Mouse (Mus musculus) embryonic fibroblast, embryonic 13.5 days (primary cell): ENCODE data around the gene Lgr4. TPM values are rescaled to one million over a fixed set of nuclear protein-coding genes. Genes with fewer than 3 reads are reported as not detected.

Experiments used
- H3K27ac ChIP-seq: 2 replicates; pipeline ENCODE4 v1.5.1; 2012; ENCODE audit warnings: low read length, control low read depth, inconsistent platforms; ENCODE audit not compliant: insufficient read depth
- H3K4me1 ChIP-seq: 2 replicates; pipeline ENCODE4 v1.6.1; 2011; ENCODE audit warnings: low read length; ENCODE audit not compliant: control insufficient read depth, insufficient read depth
- H3K4me3 ChIP-seq: 2 replicates; pipeline ENCODE4 v1.5.1; 2011; ENCODE audit warnings: mild to moderate bottlenecking, control low read depth, low read length; ENCODE audit not compliant: insufficient read depth
- CTCF ChIP-seq: IDR thresholded peaks from 2 replicates; pipeline ENCODE4 v1.5.1; 2011; ENCODE audit warnings: mild to moderate bottlenecking, control low read depth, low read length, moderate library complexity, borderline replicate concordance; ENCODE audit not compliant: insufficient read depth
- POLR2A ChIP-seq: IDR thresholded peaks from 2 replicates; pipeline ENCODE4 v1.6.1; 2011; ENCODE audit warnings: low read depth, mild to moderate bottlenecking, control low read depth, low read length, moderate library complexity
- polyA plus RNA-seq: library from polyadenylated mRNA; stranded (reverse); fragments of >200 nt; gene quantifications from 2 replicates; pipeline ENCODE4 v1.2.4, GENCODE M21; 2011; ENCODE audit warnings: low read depth; ENCODE audit not compliant: missing spikeins, insufficient read length

Lgr4 gene
- polyA plus RNA-seq, 1 experiment, result 40.3 TPM

DNA sequence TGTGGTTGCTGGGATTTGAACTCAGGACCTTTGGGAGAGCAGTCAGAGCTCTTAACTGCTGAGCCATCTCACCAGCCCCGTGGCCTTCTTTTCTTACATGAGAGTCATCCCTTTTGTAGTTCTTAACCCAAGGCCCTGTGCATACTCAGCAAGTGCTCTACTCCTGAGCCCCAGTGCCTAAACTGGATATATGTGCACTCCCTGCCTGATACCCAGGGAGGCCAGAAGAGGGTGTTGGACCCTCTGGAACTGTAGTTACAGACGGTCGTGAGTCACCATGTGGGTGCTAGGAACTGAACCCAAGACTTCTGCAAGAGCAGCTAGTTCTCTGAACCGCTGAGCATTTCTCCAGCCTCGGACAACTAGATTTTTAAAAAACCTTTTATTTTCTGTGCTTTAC is 12.9 kb downstream of the Lgr4 start:
- TF ChIP-seq POLR2A (no peak), CTCF (no peak)
- Histone ChIP-seq H3K27ac (no peak overlapping the region), H3K4me3 (no peak overlapping the region), H3K4me1 (peaks cover 4% of the 10 kb centered on the region; the same call in 1 of the 2 replicates)

DNA sequence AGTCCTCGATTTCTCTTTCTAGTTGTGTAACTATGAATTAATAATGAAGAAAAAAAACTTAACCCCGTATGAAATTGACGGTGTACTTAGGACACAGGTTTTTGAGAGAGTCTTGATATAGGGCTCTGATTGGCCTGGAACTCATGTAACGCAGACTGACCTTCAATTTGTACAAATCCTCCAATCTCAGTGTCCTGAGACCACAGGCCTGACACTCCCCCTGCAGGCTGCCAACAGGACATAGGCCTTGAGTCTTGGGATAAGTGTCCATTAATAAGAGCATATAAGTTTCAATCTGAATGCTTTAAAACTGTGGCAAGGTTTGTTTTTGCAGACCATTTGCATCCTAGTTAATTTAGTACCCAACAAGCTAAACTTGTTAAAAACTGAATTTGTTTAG is 13.3 kb downstream of the Lgr4 start:
- Histone ChIP-seq H3K4me1 (peaks cover 4% of the 10 kb centered on the region; the same call in 1 of the 2 replicates), H3K27ac (no peak overlapping the region), H3K4me3 (no peak overlapping the region)
- TF ChIP-seq POLR2A (no peak), CTCF (no peak)

- H3K4me1 ChIP-seq, result peaks cover 4% of the 10 kb centered on the region; the same call in 1 of the 2 replicates
- no peak overlapping the region for H3K27ac ChIP-seq
- H3K4me3 ChIP-seq, result no peak overlapping the region
- TF ChIP-seq POLR2A (no peak), CTCF (no peak)
Observed at GRCm38 (mm10) chr2:109931978-109932780, 14.7 kb downstream of the Lgr4 start.

GRCm38 (mm10) chr2:109933151-109933550 is 15.7 kb downstream of the Lgr4 start:
- Histone ChIP-seq H3K4me3 (no peak overlapping the region), H3K4me1 (peaks cover 4% of the 10 kb centered on the region; the same call in 1 of the 2 replicates), H3K27ac (no peak overlapping the region)
- TF ChIP-seq POLR2A (no peak), CTCF (no peak)

GRCm38 (mm10) chr2:109934086-109934485 is 16.6 kb downstream of the Lgr4 start:
- TF ChIP-seq CTCF (no peak), POLR2A (no peak)

DNA sequence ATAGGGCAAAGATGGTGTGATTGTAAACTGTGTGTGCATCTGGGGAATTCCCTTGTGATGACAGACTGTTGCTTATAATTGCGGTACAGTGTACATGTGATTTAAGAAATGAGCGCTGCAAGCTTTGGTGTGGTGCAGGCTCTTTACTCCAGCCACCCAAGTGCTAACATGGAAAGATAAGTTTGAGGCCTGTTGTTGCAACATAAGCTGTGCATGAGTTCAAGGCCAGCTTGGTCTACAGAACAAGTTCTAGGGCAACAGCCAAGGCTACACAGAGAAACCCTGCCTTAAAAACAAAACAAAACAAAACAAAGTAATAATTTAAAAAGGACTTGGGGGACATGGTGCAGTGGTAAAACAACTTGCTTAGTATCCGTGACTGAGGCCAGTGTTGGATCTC is 17.7 kb downstream of the Lgr4 start:
- no peak overlapping the region for H3K27ac ChIP-seq
- H3K4me3 ChIP-seq, result no peak overlapping the region
- TF ChIP-seq CTCF, result no peak
- TF ChIP-seq POLR2A, result no peak
- peaks cover 4% of the 10 kb centered on the region; the same call in 1 of the 2 replicates for H3K4me1 ChIP-seq

More at GRCm38 (mm10) chr2:109934086-109934485, 16.6 kb downstream of the Lgr4 start:
- Histone ChIP-seq H3K4me1 (peaks cover 4% of the 10 kb centered on the region; the same call in 1 of the 2 replicates), H3K27ac (no peak overlapping the region), H3K4me3 (no peak overlapping the region)

DNA sequence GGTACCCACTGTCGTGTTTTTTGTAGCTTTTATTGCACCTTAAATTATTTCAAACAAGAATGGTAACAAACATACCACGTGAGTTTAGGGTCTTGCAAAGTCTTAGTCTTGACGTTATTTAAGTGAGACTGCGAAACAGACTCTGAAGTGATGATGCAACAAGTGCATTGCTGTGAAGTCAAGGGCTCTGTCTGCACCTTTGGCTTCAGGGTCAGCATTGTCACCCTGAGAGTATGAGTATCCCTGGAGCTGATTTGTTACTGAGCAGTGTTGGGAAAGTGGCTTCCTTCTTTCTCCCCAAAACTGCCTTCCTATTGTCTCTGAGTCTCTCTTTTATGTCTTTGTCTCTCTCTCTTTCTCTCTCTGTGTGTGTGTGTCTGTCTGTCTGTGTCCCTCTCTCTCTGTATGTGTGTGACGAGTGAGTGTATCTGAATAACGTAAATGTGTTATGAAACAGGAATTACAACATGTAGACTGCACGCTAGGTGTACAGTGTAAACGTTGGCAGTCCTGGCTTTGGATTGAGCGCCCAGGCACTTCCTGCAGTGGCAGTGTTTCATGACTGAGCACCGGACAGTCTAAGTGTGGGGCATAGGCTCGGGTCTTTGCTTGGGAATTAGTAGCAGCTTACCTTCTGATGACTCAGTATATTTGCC is 18.4 kb downstream of the Lgr4 start:
- H3K4me1 ChIP-seq, result peaks cover 4% of the 10 kb centered on the region; the same call in 1 of the 2 replicates
- no peak overlapping the region for H3K4me3 ChIP-seq
- no peak for TF ChIP-seq POLR2A
- no peak for TF ChIP-seq CTCF
- no peak overlapping the region for H3K27ac ChIP-seq

GRCm38 (mm10) chr2:109936410-109936755 is 18.9 kb downstream of the Lgr4 start:
- no peak for TF ChIP-seq CTCF
- TF ChIP-seq POLR2A, result no peak
- no peak overlapping the region for H3K27ac ChIP-seq
- H3K4me1 ChIP-seq, result peaks cover 4% of the 10 kb centered on the region; the same call in 1 of the 2 replicates
- H3K4me3 ChIP-seq, result no peak overlapping the region

DNA sequence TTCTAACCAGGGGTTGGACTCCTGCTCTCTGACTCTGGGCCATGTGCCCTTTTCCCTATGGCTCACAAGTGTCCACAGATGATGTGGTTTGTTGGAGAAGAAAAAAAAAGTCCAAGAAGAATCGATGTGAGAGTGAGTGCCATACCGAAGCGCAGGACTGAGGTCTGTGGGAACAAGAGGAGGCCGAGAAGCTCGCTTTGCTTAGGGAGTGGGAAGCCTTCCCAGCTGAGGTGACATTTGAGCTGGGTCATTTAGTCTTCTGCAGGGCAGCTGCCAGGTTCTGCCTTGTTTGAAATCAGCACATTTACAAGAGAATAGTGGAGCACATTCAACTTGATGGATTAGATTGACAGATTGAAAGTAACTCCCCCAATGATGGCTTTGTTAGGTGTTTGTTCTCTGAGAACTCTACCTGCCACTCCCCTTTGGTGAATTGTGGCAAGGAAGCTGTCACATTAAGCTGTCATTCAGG is 24.6 kb downstream of the Lgr4 start:
- TF ChIP-seq POLR2A, result no peak
- TF ChIP-seq CTCF, result no peak
- Histone ChIP-seq H3K27ac (no peak overlapping the region), H3K4me1 (no peaks in the 10 kb centered on the region), H3K4me3 (no peak overlapping the region)
